Mouse (Mus musculus): Measurements from ENCODE around the gene Tigd3.

Gene Tigd3

GRCm38 (mm10) chr19:5877618-5878361 is 16.2 kb downstream of the Tigd3 start, which contains the start of gene Slc25a45:
Slc25a45 (plus strand) TSS chr19:5877808.
- ATAC-seq (ENCODE audit: low TSS enrichment), result peak; percentile 73

- peak; percentile 93 for ATAC-seq (ENCODE audit: low TSS enrichment)
These were observed 18.9 kb downstream of the Tigd3 start, which contains the start of gene Frmd8 for GRCm38 (mm10) chr19:5874969-5875480. Frmd8 (minus strand) TSS chr19:5875274.

- ATAC-seq (ENCODE audit: low TSS enrichment), result no peak
These were observed 19.5 kb downstream of the Tigd3 start for GRCm38 (mm10) chr19:5874391-5874968.

GRCm38 (mm10) chr19:5872931-5873556 is 20.9 kb downstream of the Tigd3 start:
- ATAC-seq (ENCODE audit: low TSS enrichment), result no peak

GRCm38 (mm10) chr19:5872528-5872927 is 21.4 kb downstream of the Tigd3 start:
- ATAC-seq (ENCODE audit: low TSS enrichment), result no peak

- ATAC-seq (ENCODE audit: low TSS enrichment), result no peak
These were observed 22.3 kb downstream of the Tigd3 start for GRCm38 (mm10) chr19:5871683-5872082.

- no peak for ATAC-seq (ENCODE audit: low TSS enrichment)
These were observed 22.7 kb downstream of the Tigd3 start for GRCm38 (mm10) chr19:5871273-5871672.

- ATAC-seq (ENCODE audit: low TSS enrichment), result no peak
These were observed 25.9 kb downstream of the Tigd3 start for GRCm38 (mm10) chr19:5868096-5868495.

- no peak for ATAC-seq (ENCODE audit: low TSS enrichment)
These were observed 29.1 kb downstream of the Tigd3 start for GRCm38 (mm10) chr19:5864710-5865398.

GRCm38 (mm10) chr19:5863776-5864175 is 30.2 kb downstream of the Tigd3 start:
- ATAC-seq (ENCODE audit: low TSS enrichment), result no peak

- no peak for ATAC-seq (ENCODE audit: low TSS enrichment)
These were observed 31.4 kb downstream of the Tigd3 start for GRCm38 (mm10) chr19:5862335-5863085.

GRCm38 (mm10) chr19:5856604-5857003 is 37.3 kb downstream of the Tigd3 start:
- ATAC-seq (ENCODE audit: low TSS enrichment), result peak; percentile 74; the same call in 1 of the 2 replicates

GRCm38 (mm10) chr19:5852035-5852722 is 41.8 kb downstream of the Tigd3 start:
- no peak for ATAC-seq (ENCODE audit: low TSS enrichment)

GRCm38 (mm10) chr19:5851481-5851971 is 42.4 kb downstream of the Tigd3 start:
- no peak for ATAC-seq (ENCODE audit: low TSS enrichment)

GRCm38 (mm10) chr19:5850860-5851259 is 43.1 kb downstream of the Tigd3 start:
- ATAC-seq (ENCODE audit: low TSS enrichment), result no peak

GRCm38 (mm10) chr19:5849843-5850527 is 44.0 kb downstream of the Tigd3 start:
- ATAC-seq (ENCODE audit: low TSS enrichment), result peak; percentile 27

GRCm38 (mm10) chr19:5848826-5849672 is 44.9 kb downstream of the Tigd3 start:
- no peak for ATAC-seq (ENCODE audit: low TSS enrichment)

- ATAC-seq (ENCODE audit: low TSS enrichment), result 0 out of 2 replicates have a peak, but pooled peaks have one; percentile 1
These were observed 45.7 kb downstream of the Tigd3 start for GRCm38 (mm10) chr19:5848032-5848825.

Data from frontal cortex, adult (tissue).